ENCODE assay signal across 9 mouse cellular contexts in genomic region chr4:148955131-148955813, GRCm38 (mm10).
DNase-seq lines count a peak whose midpoint lies in the region; ATAC-seq and TF ChIP-seq lines count a peak whose summit lies in the region.
"Had no signal": no experiment of that assay in that cellular context is flagged by ENCODE, and none has a peak within 500 bp of the region (broad histone marks: within the 10 kb centered on the region; RNA-seq: fewer than 3 reads in every experiment).

No protein-coding gene starts in this region.

- H3K4me3 ChIP-seq in liver, adult 2 months (ENCODE audit: insufficient read depth, low read depth, low read length) = no peak overlapping the region
- H3K4me3 ChIP-seq in liver, embryonic 12.5 days = no peak overlapping the region

- intact Hi-C loops in left cerebral cortex, postnatal 14 days (cut with DNase I) = no loop called here

- H3K9ac ChIP-seq in liver, adult 2 months (ENCODE audit: low read depth, low read length) = no peak overlapping the region
- no peak overlapping the region for H3K9ac ChIP-seq in liver, embryonic 12.5 days

- no peak overlapping the region for H3K27ac ChIP-seq in liver, adult 2 months (replicated peaks; ENCODE audit: insufficient read depth, low read depth, low read length)
- no peak overlapping the region for H3K27ac ChIP-seq in liver, embryonic 12.5 days

- no peaks in the 10 kb centered on the region for H3K9me3 ChIP-seq in liver, embryonic 12.5 days (replicated peaks)

- H3K4me2 ChIP-seq in liver, embryonic 12.5 days = no peak overlapping the region

- H3K4me1 ChIP-seq in liver, adult 2 months (ENCODE audit: control insufficient read depth, insufficient read depth, low read length) = no peaks in the 10 kb centered on the region
- peaks cover 20% of the 10 kb centered on the region for H3K4me1 ChIP-seq in liver, embryonic 12.5 days

- H3K79me2 ChIP-seq in liver, adult 2 months (ENCODE audit: control insufficient read depth, insufficient read depth, low read length) = no peaks in the 10 kb centered on the region

- DNase-seq in liver, adult 2 months (ENCODE audit: extremely low read depth, low read depth, low spot score) = peak; percentile 26
- DNase-seq in heart, adult 18-20 months = peak; percentile 85 to 92
- peak; percentile 85 to 94 for DNase-seq in kidney, postnatal 25 days
- DNase-seq in testis, postnatal 10 days (ENCODE audit: low spot score) = peak; percentile 83
- DNase-seq in embryo, embryonic 9.5 days (ENCODE audit: extremely low spot score) = no peak
- DNase-seq in left cerebral cortex, postnatal 14 days (ENCODE audit: low spot score in 2 of 2) = no peak
- DNase-seq in urinary bladder, postnatal 25 days (ENCODE audit: low spot score) = no peak

- ATAC-seq in liver, embryonic 12.5 days = no peak

- no peaks in the 10 kb centered on the region for H3K36me3 ChIP-seq in liver, adult 2 months (ENCODE audit: control insufficient read depth, insufficient read depth, low read length)
- H3K36me3 ChIP-seq in liver, embryonic 12.5 days = peaks cover 8% of the 10 kb centered on the region

- WGBS in liver, adult 2 months = 65% methylated on average over 14 of the region's 14 CpGs
- WGBS in liver, embryonic 12.5 days (ENCODE audit: insufficient replicate concordance) = 69% methylated on average over 14 of the region's 14 CpGs

- H3K27me3 ChIP-seq in liver, adult 2 months (ENCODE audit: control insufficient read depth, insufficient read depth, low read length) = peaks cover 4% of the 10 kb centered on the region
- H3K27me3 ChIP-seq in liver, embryonic 12.5 days (replicated peaks) = peaks cover 49% of the 10 kb centered on the region
- H3K27me3 ChIP-seq: CH12.LX had no signal

- TF ChIP-seq POLR2A in liver, adult 2 months (IDR thresholded peaks at IDR 0.05; ENCODE audit: extremely low read depth, insufficient read depth, low read length) = no peak

- TF ChIP-seq CTCF in liver, adult 2 months (IDR thresholded peaks at IDR 0.05; ENCODE audit: low read depth, low read length) = no peak

Comparison
In these comparisons a context has a peak if more than half of its experiments do, and no peak if none do; other contexts are left out.
1. DNase-seq: peak in liver, adult 2 months (single experiment), heart, adult 18-20 months (2 of 2), kidney, postnatal 25 days (2 of 2) and testis, postnatal 10 days (single experiment); none in embryo, embryonic 9.5 days (single experiment), left cerebral cortex, postnatal 14 days (0 of 2) and urinary bladder, postnatal 25 days (single experiment).